Mouse (Mus musculus): ENCODE results near the gene Mrps34.

Gene Mrps34

GRCm38 (mm10) chr17:24881738-24882440 lies 13.0 kb upstream of the Mrps34 start:
- peak; percentile 62 for DNase-seq (ENCODE audit: low read depth)

- no peak for DNase-seq (ENCODE audit: low read depth)
Measured at GRCm38 (mm10) chr17:24884391-24884790, 10.5 kb upstream of the Mrps34 start.

GRCm38 (mm10) chr17:24885356-24886133 lies 9.4 kb upstream of the Mrps34 start:
- DNase-seq (ENCODE audit: low read depth) = no peak

GRCm38 (mm10) chr17:24886134-24886931 lies 8.6 kb upstream of the Mrps34 start, which contains the start of the genes Nubp2 and Spsb3:
Gene Nubp2 (minus strand): TSS chr17:24886349.
Gene Spsb3 (plus strand): TSS chr17:24886643.
- DNase-seq (ENCODE audit: low read depth) = peak; percentile 99

- DNase-seq (ENCODE audit: low read depth) = peak; percentile 16
Measured at GRCm38 (mm10) chr17:24886932-24887271, 8.0 kb upstream of the Mrps34 start.

GRCm38 (mm10) chr17:24887291-24888080 lies 7.4 kb upstream of the Mrps34 start:
- peak; percentile 13 for DNase-seq (ENCODE audit: low read depth)

GRCm38 (mm10) chr17:24888862-24889261 lies 6.1 kb upstream of the Mrps34 start:
- no peak for DNase-seq (ENCODE audit: low read depth)

GRCm38 (mm10) chr17:24890151-24891092 lies 4.5 kb upstream of the Mrps34 start:
- DNase-seq (ENCODE audit: low read depth) = no peak

GRCm38 (mm10) chr17:24891321-24891720 lies 3.6 kb upstream of the Mrps34 start:
- no peak for DNase-seq (ENCODE audit: low read depth)

- no peak for DNase-seq (ENCODE audit: low read depth)
Measured at GRCm38 (mm10) chr17:24892785-24893184, 2.1 kb upstream of the Mrps34 start.

- DNase-seq (ENCODE audit: low read depth) = no peak
Measured at GRCm38 (mm10) chr17:24893276-24893675, 1.6 kb upstream of the Mrps34 start.

GRCm38 (mm10) chr17:24894061-24894994 lies 588 bp upstream of the Mrps34 start:
- DNase-seq (ENCODE audit: low read depth) = no peak

GRCm38 (mm10) chr17:24895571-24896240 lies 790 bp downstream of the Mrps34 start:
- DNase-seq (ENCODE audit: low read depth) = no peak

GRCm38 (mm10) chr17:24896241-24896992 lies 1.5 kb downstream of the Mrps34 start, which contains the start of gene Nme3:
Gene Nme3 (plus strand): TSS chr17:24896500.
- DNase-seq (ENCODE audit: low read depth) = peak; percentile 54

GRCm38 (mm10) chr17:24896993-24897269 lies 2.0 kb downstream of the Mrps34 start:
- no peak for DNase-seq (ENCODE audit: low read depth)

GRCm38 (mm10) chr17:24897600-24897999 lies 2.7 kb downstream of the Mrps34 start:
- no peak for DNase-seq (ENCODE audit: low read depth)

GRCm38 (mm10) chr17:24898041-24898854 lies 3.3 kb downstream of the Mrps34 start:
- DNase-seq (ENCODE audit: low read depth) = no peak
